Mouse (Mus musculus): ENCODE measurements around the gene Dnttip1. TPM values are rescaled to one million over a fixed set of nuclear protein-coding genes. Genes with fewer than 3 reads are reported as not detected.

Gene Dnttip1
- polyA plus RNA-seq, 1 experiment from 2014 or later, result 73.3 TPM

- no peaks in the 10 kb centered on the region for H3K27me3 ChIP-seq (ENCODE audit: insufficient read depth, low read length)
- no peak overlapping the region for H3K4me3 ChIP-seq (ENCODE audit: low read length)
- peaks cover 15% of the 10 kb centered on the region for H3K4me1 ChIP-seq (ENCODE audit: insufficient read depth, low read length)
- no peak overlapping the region for H3K9ac ChIP-seq (replicated peaks; ENCODE audit: low read length)
- ATAC-seq (ENCODE audit: low FRiP score, low TSS enrichment), result no peak
- no peak overlapping the region for H3K27ac ChIP-seq (ENCODE audit: low read length)
- WGBS, result 90% methylated on average over 6 of the region's 6 CpGs
- H3K9me3 ChIP-seq (ENCODE audit: low read length), result no peaks in the 10 kb centered on the region
- no peak overlapping the region for H3K4me2 ChIP-seq (replicated peaks; ENCODE audit: low read depth, low read length)
- H3K36me3 ChIP-seq (ENCODE audit: insufficient read depth, low read length), result peaks cover 35% of the 10 kb centered on the region
Measured at GRCm38 (mm10) chr2:164748991-164749390, 3.2 kb downstream of the Dnttip1 start.

GRCm38 (mm10) chr2:164752454-164752853 is 6.7 kb downstream of the Dnttip1 start:
- 91% methylated on average over 2 of the region's 2 CpGs for WGBS
- H3K4me2 ChIP-seq (replicated peaks; ENCODE audit: low read depth, low read length), result no peak overlapping the region
- H3K36me3 ChIP-seq (ENCODE audit: insufficient read depth, low read length), result peaks cover 69% of the 10 kb centered on the region
- H3K4me1 ChIP-seq (ENCODE audit: insufficient read depth, low read length), result no peaks in the 10 kb centered on the region
- H3K27me3 ChIP-seq (ENCODE audit: insufficient read depth, low read length), result no peaks in the 10 kb centered on the region
- H3K9ac ChIP-seq (replicated peaks; ENCODE audit: low read length), result no peak overlapping the region
- no peak for ATAC-seq (ENCODE audit: low FRiP score, low TSS enrichment)
- H3K4me3 ChIP-seq (ENCODE audit: low read length), result no peak overlapping the region
- H3K27ac ChIP-seq (ENCODE audit: low read length), result no peak overlapping the region
- no peaks in the 10 kb centered on the region for H3K9me3 ChIP-seq (ENCODE audit: low read length)

- Histone ChIP-seq H3K27ac (ENCODE audit: low read length) (no peak overlapping the region), H3K4me2 (replicated peaks; ENCODE audit: low read depth, low read length) (no peak overlapping the region), H3K4me3 (ENCODE audit: low read length) (no peak overlapping the region), H3K9ac (replicated peaks; ENCODE audit: low read length) (no peak overlapping the region), H3K27me3 (ENCODE audit: insufficient read depth, low read length) (no peaks in the 10 kb centered on the region), H3K4me1 (ENCODE audit: insufficient read depth, low read length) (no peaks in the 10 kb centered on the region), H3K36me3 (ENCODE audit: insufficient read depth, low read length) (peaks cover 77% of the 10 kb centered on the region), H3K9me3 (ENCODE audit: low read length) (no peaks in the 10 kb centered on the region)
- 74% methylated on average over 11 of the region's 11 CpGs for WGBS
- ATAC-seq (ENCODE audit: low FRiP score, low TSS enrichment), result no peak
Measured at GRCm38 (mm10) chr2:164754105-164754504, 8.3 kb downstream of the Dnttip1 start.

GRCm38 (mm10) chr2:164754800-164755199 is 9.0 kb downstream of the Dnttip1 start:
- H3K27ac ChIP-seq (ENCODE audit: low read length), result no peak overlapping the region
- H3K9ac ChIP-seq (replicated peaks; ENCODE audit: low read length), result no peak overlapping the region
- no peak overlapping the region for H3K4me2 ChIP-seq (replicated peaks; ENCODE audit: low read depth, low read length)
- no peaks in the 10 kb centered on the region for H3K9me3 ChIP-seq (ENCODE audit: low read length)
- H3K27me3 ChIP-seq (ENCODE audit: insufficient read depth, low read length), result no peaks in the 10 kb centered on the region
- no peaks in the 10 kb centered on the region for H3K4me1 ChIP-seq (ENCODE audit: insufficient read depth, low read length)
- 80% methylated on average over 2 of the region's 2 CpGs for WGBS
- ATAC-seq (ENCODE audit: low FRiP score, low TSS enrichment), result no peak
- no peak overlapping the region for H3K4me3 ChIP-seq (ENCODE audit: low read length)
- H3K36me3 ChIP-seq (ENCODE audit: insufficient read depth, low read length), result peaks cover 80% of the 10 kb centered on the region

- no peak overlapping the region for H3K4me3 ChIP-seq (ENCODE audit: low read length)
- no peak overlapping the region for H3K4me2 ChIP-seq (replicated peaks; ENCODE audit: low read depth, low read length)
- no peaks in the 10 kb centered on the region for H3K4me1 ChIP-seq (ENCODE audit: insufficient read depth, low read length)
- H3K36me3 ChIP-seq (ENCODE audit: insufficient read depth, low read length), result peaks cover 87% of the 10 kb centered on the region
- no peaks in the 10 kb centered on the region for H3K27me3 ChIP-seq (ENCODE audit: insufficient read depth, low read length)
- H3K9me3 ChIP-seq (ENCODE audit: low read length), result no peaks in the 10 kb centered on the region
- no peak for ATAC-seq (ENCODE audit: low FRiP score, low TSS enrichment)
- no peak overlapping the region for H3K9ac ChIP-seq (replicated peaks; ENCODE audit: low read length)
- H3K27ac ChIP-seq (ENCODE audit: low read length), result no peak overlapping the region
- WGBS, result 82% methylated on average over 11 of the region's 11 CpGs
Measured at GRCm38 (mm10) chr2:164757841-164758240, 12.1 kb downstream of the Dnttip1 start.

- Histone ChIP-seq H3K4me2 (replicated peaks; ENCODE audit: low read depth, low read length) (no peak overlapping the region), H3K27me3 (ENCODE audit: insufficient read depth, low read length) (no peaks in the 10 kb centered on the region), H3K9ac (replicated peaks; ENCODE audit: low read length) (no peak overlapping the region), H3K9me3 (ENCODE audit: low read length) (no peaks in the 10 kb centered on the region), H3K4me3 (ENCODE audit: low read length) (no peak overlapping the region), H3K4me1 (ENCODE audit: insufficient read depth, low read length) (no peaks in the 10 kb centered on the region), H3K36me3 (ENCODE audit: insufficient read depth, low read length) (peaks cover 95% of the 10 kb centered on the region), H3K27ac (ENCODE audit: low read length) (no peak overlapping the region)
- WGBS, result 28% methylated on average over 1 of the region's 1 CpGs
- ATAC-seq (ENCODE audit: low FRiP score, low TSS enrichment), result no peak
Measured at GRCm38 (mm10) chr2:164758692-164759091, 12.9 kb downstream of the Dnttip1 start.

- Histone ChIP-seq H3K9me3 (ENCODE audit: low read length) (no peaks in the 10 kb centered on the region), H3K4me2 (replicated peaks; ENCODE audit: low read depth, low read length) (no peak overlapping the region), H3K4me1 (ENCODE audit: insufficient read depth, low read length) (no peaks in the 10 kb centered on the region), H3K36me3 (ENCODE audit: insufficient read depth, low read length) (peaks cover 89% of the 10 kb centered on the region), H3K9ac (replicated peaks; ENCODE audit: low read length) (no peak overlapping the region), H3K4me3 (ENCODE audit: low read length) (no peak overlapping the region), H3K27ac (ENCODE audit: low read length) (no peak overlapping the region), H3K27me3 (ENCODE audit: insufficient read depth, low read length) (no peaks in the 10 kb centered on the region)
- ATAC-seq (ENCODE audit: low FRiP score, low TSS enrichment), result no peak
- WGBS, result 83% methylated on average over 4 of the region's 4 CpGs
Measured at GRCm38 (mm10) chr2:164760059-164760833, 14.5 kb downstream of the Dnttip1 start.

GRCm38 (mm10) chr2:164761502-164761901 is 15.7 kb downstream of the Dnttip1 start:
- no peaks in the 10 kb centered on the region for H3K4me1 ChIP-seq (ENCODE audit: insufficient read depth, low read length)
- H3K4me3 ChIP-seq (ENCODE audit: low read length), result no peak overlapping the region
- H3K27ac ChIP-seq (ENCODE audit: low read length), result no peak overlapping the region
- no peak overlapping the region for H3K4me2 ChIP-seq (replicated peaks; ENCODE audit: low read depth, low read length)
- H3K9ac ChIP-seq (replicated peaks; ENCODE audit: low read length), result no peak overlapping the region
- H3K36me3 ChIP-seq (ENCODE audit: insufficient read depth, low read length), result peaks cover 85% of the 10 kb centered on the region
- no peaks in the 10 kb centered on the region for H3K9me3 ChIP-seq (ENCODE audit: low read length)
- H3K27me3 ChIP-seq (ENCODE audit: insufficient read depth, low read length), result no peaks in the 10 kb centered on the region
- 90% methylated on average over 2 of the region's 2 CpGs for WGBS
- peak; percentile 57; the same call in 1 of the 2 replicates for ATAC-seq (ENCODE audit: low FRiP score, low TSS enrichment)

GRCm38 (mm10) chr2:164761971-164762370 is 16.2 kb downstream of the Dnttip1 start:
- no peak for ATAC-seq (ENCODE audit: low FRiP score, low TSS enrichment)

GRCm38 (mm10) chr2:164762593-164762992 is 16.8 kb downstream of the Dnttip1 start:
- Histone ChIP-seq H3K9ac (replicated peaks; ENCODE audit: low read length) (no peak overlapping the region), H3K9me3 (ENCODE audit: low read length) (no peaks in the 10 kb centered on the region), H3K4me3 (ENCODE audit: low read length) (no peak overlapping the region), H3K4me1 (ENCODE audit: insufficient read depth, low read length) (no peaks in the 10 kb centered on the region), H3K27ac (ENCODE audit: low read length) (no peak overlapping the region), H3K4me2 (replicated peaks; ENCODE audit: low read depth, low read length) (no peak overlapping the region), H3K27me3 (ENCODE audit: insufficient read depth, low read length) (no peaks in the 10 kb centered on the region), H3K36me3 (ENCODE audit: insufficient read depth, low read length) (peaks cover 83% of the 10 kb centered on the region)
- ATAC-seq (ENCODE audit: low FRiP score, low TSS enrichment), result no peak
- 88% methylated on average over 7 of the region's 7 CpGs for WGBS

More at GRCm38 (mm10) chr2:164761971-164762370, 16.2 kb downstream of the Dnttip1 start:
- Histone ChIP-seq H3K9me3 (ENCODE audit: low read length) (no peaks in the 10 kb centered on the region), H3K36me3 (ENCODE audit: insufficient read depth, low read length) (peaks cover 83% of the 10 kb centered on the region), H3K27ac (ENCODE audit: low read length) (no peak overlapping the region), H3K4me1 (ENCODE audit: insufficient read depth, low read length) (no peaks in the 10 kb centered on the region), H3K4me3 (ENCODE audit: low read length) (no peak overlapping the region), H3K9ac (replicated peaks; ENCODE audit: low read length) (no peak overlapping the region), H3K27me3 (ENCODE audit: insufficient read depth, low read length) (no peaks in the 10 kb centered on the region), H3K4me2 (replicated peaks; ENCODE audit: low read depth, low read length) (no peak overlapping the region)
- 89% methylated on average over 4 of the region's 4 CpGs for WGBS
